Mouse (Mus musculus): ENCODE measurements at regions not wholly inside any gene's neighbourhood (a gene's known extent, or its start where the extent isn't known, plus 50 kb on each side); places are given as distances from the start of the nearest gene placed in this dataset.
A peak's percentile ranks its signal among the peaks of the same experiment; 100 is the strongest.

- peak; percentile 42 for DNase-seq (ENCODE audit: low read depth, low spot score)
Observed at GRCm38 (mm10) chr2:103848923-103849700, 51.7 kb upstream of the Caprin1 start.

GRCm38 (mm10) chr2:103849766-103850530, 52.5 kb upstream of the Caprin1 start:
- no peak for DNase-seq (ENCODE audit: low read depth, low spot score)

- no peak for DNase-seq (ENCODE audit: low read depth, low spot score)
Observed at GRCm38 (mm10) chr2:103850531-103850816, 53.0 kb upstream of the Caprin1 start.

- no peak for DNase-seq (ENCODE audit: low read depth, low spot score)
Observed at GRCm38 (mm10) chr2:103851171-103851570, 53.7 kb upstream of the Caprin1 start.

DNA sequence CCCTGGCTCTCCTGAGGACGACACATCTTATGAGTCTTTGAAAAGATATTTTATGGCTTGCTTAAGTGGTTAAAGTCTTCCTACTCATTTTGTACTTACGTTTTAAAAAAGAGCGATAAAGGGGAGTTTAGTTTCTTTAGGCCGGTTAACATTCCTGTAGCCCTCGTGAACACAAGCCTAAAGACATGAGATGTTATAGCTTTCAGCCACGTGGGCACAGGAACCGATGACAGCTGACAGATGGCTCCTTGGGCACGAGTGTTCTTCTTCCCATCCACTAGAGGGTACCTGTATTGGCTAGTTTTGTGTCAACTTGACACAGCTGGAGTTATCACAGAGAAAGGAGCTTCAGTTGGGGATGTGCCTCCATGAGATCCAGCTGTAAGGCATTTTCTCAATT, 63.8 kb upstream of the Caprin1 start:
- no peak for DNase-seq (ENCODE audit: low read depth, low spot score)

- DNase-seq (ENCODE audit: low read depth, low spot score) = no peak
Observed at GRCm38 (mm10) chr2:103864254-103864653, 66.8 kb upstream of the Caprin1 start.

DNA sequence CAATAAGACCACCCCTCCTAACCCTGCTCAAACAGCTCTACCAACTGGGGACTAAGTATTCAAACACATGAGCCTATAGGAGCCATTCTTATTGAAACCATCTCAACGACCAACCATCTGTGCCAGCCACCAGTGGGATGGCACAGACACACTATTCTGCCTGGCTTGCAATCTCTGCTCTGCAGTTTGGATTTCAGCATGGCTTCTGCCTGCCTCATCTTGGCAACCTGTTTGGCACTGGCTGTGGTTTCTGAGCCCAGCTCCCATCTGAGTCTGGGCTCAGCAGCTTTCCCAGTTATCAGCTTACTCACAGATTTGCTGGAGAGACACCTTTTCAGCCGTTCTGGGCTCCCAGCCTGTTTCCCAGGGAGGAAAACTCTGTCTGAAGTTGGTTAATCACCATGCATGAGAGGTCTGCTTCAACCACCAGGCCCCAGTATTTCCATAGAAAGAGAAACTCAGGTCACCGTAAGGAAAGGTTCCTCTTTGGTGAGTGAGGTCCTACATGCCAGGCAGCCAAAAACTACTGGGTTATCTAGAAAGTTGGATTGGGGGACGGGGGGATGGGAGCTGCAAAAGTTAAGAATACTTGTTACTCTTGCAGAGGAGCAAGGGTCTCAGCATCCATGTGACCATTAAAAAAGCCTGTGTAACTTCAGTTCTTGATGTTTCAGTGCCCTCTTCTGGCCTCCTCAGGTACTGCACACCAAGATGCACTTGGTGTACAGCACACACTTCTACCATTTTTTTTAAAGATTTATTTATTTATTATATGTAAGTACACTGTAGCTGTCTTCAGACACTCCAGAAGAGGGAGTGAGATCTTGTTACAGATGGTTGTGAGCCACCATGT, 68.1 kb upstream of the Caprin1 start:
- no peak for DNase-seq (ENCODE audit: low read depth, low spot score)

- DNase-seq (ENCODE audit: low read depth, low spot score) = no peak
Observed at GRCm38 (mm10) chr2:103867241-103867957, 70.0 kb upstream of the Caprin1 start.

DNA sequence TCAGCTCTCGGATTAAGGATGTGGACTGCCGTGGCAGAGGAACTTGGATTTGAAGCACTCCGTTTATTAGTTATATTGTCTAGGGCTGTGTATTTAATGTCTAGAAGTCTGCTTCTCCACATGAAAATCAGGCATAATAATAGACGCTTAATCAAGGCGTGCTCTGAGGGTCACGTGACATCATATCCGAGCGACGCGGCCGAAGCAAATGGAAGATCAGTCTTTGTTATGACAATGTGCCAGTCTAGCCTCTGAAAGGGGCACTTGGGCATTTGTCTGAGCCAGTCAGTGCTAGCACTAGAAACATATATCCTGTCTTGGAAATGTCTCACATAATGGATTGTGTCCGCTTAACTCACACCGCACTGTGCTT, 70.5 kb upstream of the Caprin1 start:
- no peak for DNase-seq (ENCODE audit: low read depth, low spot score)

GRCm38 (mm10) chr2:103868655-103869054, 71.2 kb upstream of the Caprin1 start:
- no peak for DNase-seq (ENCODE audit: low read depth, low spot score)

GRCm38 (mm10) chr2:103871522-103872276, 74.2 kb upstream of the Caprin1 start:
- DNase-seq (ENCODE audit: low read depth, low spot score) = peak; percentile 57

- DNase-seq (ENCODE audit: low read depth, low spot score) = no peak
Observed at GRCm38 (mm10) chr2:103872277-103872636, 74.8 kb upstream of the Caprin1 start.

DNA sequence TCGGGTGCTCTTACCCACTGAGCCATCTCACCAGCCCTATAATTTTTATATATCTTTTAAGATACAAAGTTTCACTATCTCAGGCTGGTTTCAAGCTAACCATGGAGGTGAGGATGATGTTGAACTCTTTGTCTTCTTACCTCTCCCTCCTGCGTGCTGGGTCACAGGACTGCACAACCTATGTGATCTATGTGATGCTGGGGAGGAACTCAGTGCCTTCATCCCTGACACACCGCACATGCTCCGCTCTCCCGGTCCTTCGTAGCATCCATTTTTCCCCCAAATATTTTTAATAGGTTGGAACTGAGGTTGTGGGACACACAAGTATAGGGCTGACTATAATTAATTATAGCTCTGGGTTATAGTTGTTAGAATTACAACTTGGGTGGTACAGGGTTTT, 75.9 kb upstream of the Caprin1 start:
- DNase-seq (ENCODE audit: low read depth, low spot score) = no peak

- no peak for DNase-seq (ENCODE audit: low read depth, low spot score)
Observed at GRCm38 (mm10) chr2:103874466-103874865, 77.0 kb upstream of the Caprin1 start.

GRCm38 (mm10) chr2:103875754-103876153, 78.3 kb upstream of the Caprin1 start:
- no peak for DNase-seq (ENCODE audit: low read depth, low spot score)

GRCm38 (mm10) chr2:103876236-103876635, 78.8 kb upstream of the Caprin1 start:
- DNase-seq (ENCODE audit: low read depth, low spot score) = no peak

GRCm38 (mm10) chr2:103881026-103881763, 76.6 kb upstream of the Lmo2 start:
- peak; percentile 64 for DNase-seq (ENCODE audit: low read depth, low spot score)

- DNase-seq (ENCODE audit: low read depth, low spot score) = no peak
Observed at GRCm38 (mm10) chr2:103884926-103885325, 72.9 kb upstream of the Lmo2 start.

DNA sequence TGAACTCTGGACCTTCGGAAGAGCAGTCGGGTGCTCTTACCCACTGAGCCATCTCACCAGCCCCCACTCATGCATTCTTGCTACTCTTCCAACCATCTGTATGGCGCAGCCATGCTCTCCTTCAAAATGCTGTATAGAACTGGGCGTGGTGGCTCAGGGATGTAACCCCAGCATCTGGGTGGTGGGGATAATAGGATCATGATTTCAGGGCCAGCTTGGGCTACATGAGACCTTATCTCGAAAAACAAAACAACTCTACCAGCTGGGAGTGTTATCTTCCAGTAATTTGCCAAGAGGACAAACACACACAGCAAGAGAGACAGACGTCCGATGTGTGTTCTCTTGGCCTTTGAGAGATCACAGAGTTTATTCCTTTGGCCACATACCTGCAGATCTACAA, 69.8 kb upstream of the Lmo2 start:
- no peak for DNase-seq (ENCODE audit: low read depth, low spot score)

- DNase-seq (ENCODE audit: low read depth, low spot score) = no peak
Observed at GRCm38 (mm10) chr2:103891240-103891767, 66.5 kb upstream of the Lmo2 start.
